Mouse (Mus musculus): Measurements from ENCODE around the gene Atp6v0a4.

The Atp6v0a4 gene

GRCm38 (mm10) chr6:38073592-38073991 lies 50.8 kb downstream of the Atp6v0a4 start:
- DNase-seq (ENCODE audit: low read depth), result no peak

GRCm38 (mm10) chr6:38072137-38072796 lies 52.1 kb downstream of the Atp6v0a4 start:
- no peak for DNase-seq (ENCODE audit: low read depth)

GRCm38 (mm10) chr6:38071256-38071655 lies 53.1 kb downstream of the Atp6v0a4 start:
- no peak for DNase-seq (ENCODE audit: low read depth)

GRCm38 (mm10) chr6:38066215-38066614 lies 58.2 kb downstream of the Atp6v0a4 start:
- peak; percentile 62 for DNase-seq (ENCODE audit: low read depth)

- DNase-seq (ENCODE audit: low read depth), result no peak
Observed at GRCm38 (mm10) chr6:38065501-38066122, 58.8 kb downstream of the Atp6v0a4 start.

- DNase-seq (ENCODE audit: low read depth), result no peak
Observed at GRCm38 (mm10) chr6:38065122-38065500, 59.3 kb downstream of the Atp6v0a4 start.

- no peak for DNase-seq (ENCODE audit: low read depth)
Observed at GRCm38 (mm10) chr6:38064621-38065020, 59.8 kb downstream of the Atp6v0a4 start.

- no peak for DNase-seq (ENCODE audit: low read depth)
Observed at GRCm38 (mm10) chr6:38058805-38059204, 65.6 kb downstream of the Atp6v0a4 start.

GRCm38 (mm10) chr6:38055471-38056330 lies 68.7 kb downstream of the Atp6v0a4 start:
- no peak for DNase-seq (ENCODE audit: low read depth)

GRCm38 (mm10) chr6:38049601-38050000 lies 74.8 kb downstream of the Atp6v0a4 start:
- DNase-seq (ENCODE audit: low read depth), result no peak

- no peak for DNase-seq (ENCODE audit: low read depth)
Observed at GRCm38 (mm10) chr6:38048800-38049561, 75.4 kb downstream of the Atp6v0a4 start.

GRCm38 (mm10) chr6:38048003-38048402 lies 76.4 kb downstream of the Atp6v0a4 start:
- no peak for DNase-seq (ENCODE audit: low read depth)

GRCm38 (mm10) chr6:38046838-38047237 lies 77.5 kb downstream of the Atp6v0a4 start, which contains the start of gene Svopl:
Gene Svopl (minus strand): TSS chr6:38046996.
- no peak for DNase-seq (ENCODE audit: low read depth)

GRCm38 (mm10) chr6:38032801-38033566 lies 91.4 kb downstream of the Atp6v0a4 start:
- no peak for DNase-seq (ENCODE audit: low read depth)

- DNase-seq (ENCODE audit: low read depth), result no peak
Observed at GRCm38 (mm10) chr6:38031924-38032540, 92.4 kb downstream of the Atp6v0a4 start.

- DNase-seq (ENCODE audit: low read depth), result no peak
Observed at GRCm38 (mm10) chr6:38028205-38028604, 96.2 kb downstream of the Atp6v0a4 start.

GRCm38 (mm10) chr6:38027771-38028170 lies 96.6 kb downstream of the Atp6v0a4 start:
- DNase-seq (ENCODE audit: low read depth), result no peak

- DNase-seq (ENCODE audit: low read depth), result no peak
Observed at GRCm38 (mm10) chr6:38023284-38023683, 101.1 kb downstream of the Atp6v0a4 start.

GRCm38 (mm10) chr6:38021406-38021805 lies 103.0 kb downstream of the Atp6v0a4 start:
- no peak for DNase-seq (ENCODE audit: low read depth)

GRCm38 (mm10) chr6:38012829-38013228 lies 111.6 kb downstream of the Atp6v0a4 start:
- DNase-seq (ENCODE audit: low read depth), result no peak

- DNase-seq (ENCODE audit: low read depth), result peak; percentile 50
Observed at GRCm38 (mm10) chr6:38007459-38007858, 116.9 kb downstream of the Atp6v0a4 start.
